In the genomic region with DNA sequence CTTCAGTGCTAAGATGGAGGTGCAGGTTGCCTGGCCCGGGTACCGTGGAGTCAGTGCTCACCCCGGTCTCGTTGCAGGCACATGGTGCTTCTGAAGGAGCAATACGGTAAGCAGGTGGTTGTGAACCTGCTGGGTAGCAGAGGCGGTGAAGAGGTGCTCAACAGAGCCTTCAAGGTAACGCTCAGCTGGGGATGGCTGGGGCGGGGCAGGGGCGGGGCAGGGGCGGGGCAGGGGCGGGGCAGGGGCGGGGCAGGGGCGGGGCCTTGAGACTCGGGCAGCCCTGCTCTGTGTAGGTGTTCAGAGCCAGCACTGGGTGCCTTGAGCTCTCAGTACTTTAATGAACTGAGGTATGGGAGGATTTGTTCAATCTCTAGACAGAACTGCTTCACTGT, we compare ENCODE assay signal across 8 mouse cellular contexts.
DNase-seq lines count a peak whose midpoint lies in the region; ATAC-seq lines count a peak whose summit lies in the region.

No protein-coding gene starts in this region.

- WGBS in embryonic facial prominence, embryonic 12.5 days = 14% methylated on average over 11 of the region's 14 CpGs
- 11% methylated on average over 14 of the region's 14 CpGs for WGBS in limb, embryonic 11.5 days
- 8% methylated on average over 9 of the region's 14 CpGs for WGBS in neural tube, embryonic 15.5 days

- DNase-seq in lung, adult 18-20 months = peak; percentile 44 to 60
- DNase-seq in lung, postnatal 14 days = no peak
- DNase-seq in limb, embryonic 11.5 days (ENCODE audit: low spot score) = no peak
- DNase-seq in embryo, embryonic 10.5 days (ENCODE audit: low spot score) = no peak
- no peak for DNase-seq in MN1 (ENCODE audit: low spot score)
- no peak for DNase-seq in left cerebral cortex, postnatal 10 days (ENCODE audit: extremely low spot score in 1 of 2, low spot score in 2 of 2)

- no peaks in the 10 kb centered on the region for H3K27me3 ChIP-seq in embryonic facial prominence, embryonic 12.5 days
- no peaks in the 10 kb centered on the region for H3K27me3 ChIP-seq in limb, embryonic 11.5 days (ENCODE audit: control insufficient read depth, insufficient read depth, low read length)
- H3K27me3 ChIP-seq in neural tube, embryonic 15.5 days (replicated peaks) = no peaks in the 10 kb centered on the region

- ATAC-seq in embryonic facial prominence, embryonic 12.5 days (ENCODE audit: insufficient number of reproducible peaks, insufficient read depth, low FRiP score, low TSS enrichment) = peak; percentile 61
- ATAC-seq in limb, embryonic 11.5 days (ENCODE audit: insufficient number of reproducible peaks, low FRiP score, low TSS enrichment, low read depth) = peak; percentile 71; the same call in 1 of the 2 replicates
- ATAC-seq in neural tube, embryonic 15.5 days (ENCODE audit: low FRiP score) = peak; percentile 27; the same call in 1 of the 2 replicates

- intact Hi-C loops in left cerebral cortex, postnatal 10 days (cut with DNase I) = no loop called here

- no peak overlapping the region for H3K9ac ChIP-seq in embryonic facial prominence, embryonic 12.5 days
- no peak overlapping the region for H3K9ac ChIP-seq in limb, embryonic 11.5 days (ENCODE audit: low read length)
- H3K9ac ChIP-seq in neural tube, embryonic 15.5 days (replicated peaks) = no peak overlapping the region

- no peaks in the 10 kb centered on the region for H3K36me3 ChIP-seq in embryonic facial prominence, embryonic 12.5 days
- H3K36me3 ChIP-seq in limb, embryonic 11.5 days (ENCODE audit: control insufficient read depth, insufficient read depth, low read length) = no peaks in the 10 kb centered on the region
- H3K36me3 ChIP-seq in neural tube, embryonic 15.5 days = no peaks in the 10 kb centered on the region

- H3K4me2 ChIP-seq in embryonic facial prominence, embryonic 12.5 days (replicated peaks) = peak overlapping the region; percentile 31
- H3K4me2 ChIP-seq in limb, embryonic 11.5 days (ENCODE audit: low read depth, severe bottlenecking) = peak overlapping the region; percentile 32
- H3K4me2 ChIP-seq in neural tube, embryonic 15.5 days = no peak overlapping the region

- H3K4me3 ChIP-seq in embryonic facial prominence, embryonic 12.5 days = no peak overlapping the region
- H3K4me3 ChIP-seq in limb, embryonic 11.5 days (ENCODE audit: low read depth, low read length) = no peak overlapping the region
- no peak overlapping the region for H3K4me3 ChIP-seq in neural tube, embryonic 15.5 days (replicated peaks)

- H3K4me1 ChIP-seq in embryonic facial prominence, embryonic 12.5 days = peaks cover 17% of the 10 kb centered on the region
- peaks cover 7% of the 10 kb centered on the region for H3K4me1 ChIP-seq in limb, embryonic 11.5 days (ENCODE audit: control insufficient read depth, insufficient read depth, low read length)
- peaks cover 12% of the 10 kb centered on the region for H3K4me1 ChIP-seq in neural tube, embryonic 15.5 days

- peak overlapping the region; percentile 75 for H3K27ac ChIP-seq in embryonic facial prominence, embryonic 12.5 days
- H3K27ac ChIP-seq in limb, embryonic 11.5 days (replicated peaks; ENCODE audit: low read depth, low read length) = no peak overlapping the region
- peak overlapping the region; percentile 6; the same call in 1 of the 2 replicates for H3K27ac ChIP-seq in neural tube, embryonic 15.5 days (replicated peaks)

- H3K9me3 ChIP-seq in embryonic facial prominence, embryonic 12.5 days = no peaks in the 10 kb centered on the region
- no peaks in the 10 kb centered on the region for H3K9me3 ChIP-seq in limb, embryonic 11.5 days (ENCODE audit: control insufficient read depth, low read length)
- H3K9me3 ChIP-seq in neural tube, embryonic 15.5 days (replicated peaks) = no peaks in the 10 kb centered on the region

Comparison
In these comparisons a context has a peak if more than half of its experiments do, and no peak if none do; other contexts are left out.
1. DNase-seq: peak in lung, adult 18-20 months (2 of 2); none in lung, postnatal 14 days (single experiment), limb, embryonic 11.5 days (single experiment), embryo, embryonic 10.5 days (single experiment), MN1 (single experiment) and left cerebral cortex, postnatal 10 days (0 of 2).
2. Peak in every context shown above with its lines, with median percentiles within 50 percentile points of each other: ATAC-seq.